Mouse (Mus musculus) CH12.LX (cell line): ENCODE data around the gene Mdm1.

ENCODE experiments used
- CTCF ChIP-seq, 2 experiments: IDR thresholded peaks in 1 of 2; conservative IDR thresholded peaks in 1 of 2; 2 replicates each; pipeline ENCODE4 v1.5.1; 2011 to 2012; ENCODE audit warnings: low read depth in 2 of 2, low read length in 2 of 2, improper control_type of control experiment in 1 of 2, inconsistent platforms in 1 of 2, mild to moderate bottlenecking in 1 of 2, moderate library complexity in 1 of 2
- EP300 ChIP-seq: IDR thresholded peaks from 2 replicates; pipeline ENCODE4 v1.6.1; 2011; ENCODE audit warnings: low read length, improper control_type of control experiment
- GABPA ChIP-seq: IDR thresholded peaks from 2 replicates; pipeline ENCODE4 v1.6.1; 2012; ENCODE audit warnings: low read depth, low read length, improper control_type of control experiment, inconsistent platforms; ENCODE audit not compliant: insufficient replicate concordance
- HCFC1 ChIP-seq: IDR thresholded peaks from 2 replicates; pipeline ENCODE4 v1.6.1; 2012; ENCODE audit warnings: low read depth, mild to moderate bottlenecking, inconsistent platforms, low read length, improper control_type of control experiment
- KAT2A ChIP-seq: IDR thresholded peaks from 2 replicates; pipeline ENCODE4 v1.6.1; 2012; ENCODE audit warnings: low read length, improper control_type of control experiment, inconsistent platforms; ENCODE audit not compliant: insufficient replicate concordance
- MAX ChIP-seq: IDR thresholded peaks from 2 replicates; pipeline ENCODE4 v1.6.1; 2011; ENCODE audit warnings: low read length, improper control_type of control experiment
- PAX5 ChIP-seq: IDR thresholded peaks from 2 replicates; pipeline ENCODE4 v1.6.1; 2012; ENCODE audit warnings: low read length, inconsistent platforms, mixed read lengths
- POLR2A ChIP-seq: IDR thresholded peaks from 2 replicates; pipeline ENCODE4 v1.6.1; 2011; ENCODE audit warnings: low read depth, mild to moderate bottlenecking, improper control_type of control experiment, low read length
- USF1 ChIP-seq: IDR thresholded peaks from 2 replicates; pipeline ENCODE4 v1.6.1; 2014; ENCODE audit warnings: low read depth, mild to moderate bottlenecking, inconsistent platforms, low read length, improper control_type of control experiment

DNA sequence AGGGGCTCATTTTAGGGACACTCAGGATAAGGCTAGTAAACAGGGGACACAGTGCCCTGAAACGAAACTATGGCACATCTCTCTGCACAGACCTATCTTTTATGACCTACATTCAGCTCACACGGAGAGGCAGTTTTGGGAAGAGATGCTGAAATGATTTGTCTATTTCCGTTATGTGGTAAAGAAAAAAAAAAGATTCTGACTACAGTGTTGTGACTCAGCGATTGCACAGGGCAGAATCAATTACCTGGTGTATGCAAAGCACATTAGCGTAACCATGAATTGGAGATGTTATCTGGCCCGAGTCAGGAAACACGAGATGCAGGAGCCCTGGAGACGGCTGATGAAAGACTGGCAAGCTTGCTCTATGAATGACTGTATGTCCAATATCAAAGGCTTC lies 30.8 kb downstream of the Mdm1 start:
- TF ChIP-seq POLR2A = no peak
- no peak for TF ChIP-seq KAT2A
- TF ChIP-seq GABPA = no peak
- TF ChIP-seq MAX = no peak
- no peak for TF ChIP-seq PAX5
- TF ChIP-seq USF1 = no peak
- TF ChIP-seq CTCF (conservative IDR thresholded peaks at IDR 0.05 in 1 of 2, IDR thresholded peaks at IDR 0.05 in 1 of 2; ENCODE audit: low read depth in 2 of 2, low read length in 2 of 2) = no peak
- TF ChIP-seq EP300 = no peak
- TF ChIP-seq HCFC1 = no peak
